Comparison of ENCODE assay signal across 22 mouse cellular contexts in the genomic region with DNA sequence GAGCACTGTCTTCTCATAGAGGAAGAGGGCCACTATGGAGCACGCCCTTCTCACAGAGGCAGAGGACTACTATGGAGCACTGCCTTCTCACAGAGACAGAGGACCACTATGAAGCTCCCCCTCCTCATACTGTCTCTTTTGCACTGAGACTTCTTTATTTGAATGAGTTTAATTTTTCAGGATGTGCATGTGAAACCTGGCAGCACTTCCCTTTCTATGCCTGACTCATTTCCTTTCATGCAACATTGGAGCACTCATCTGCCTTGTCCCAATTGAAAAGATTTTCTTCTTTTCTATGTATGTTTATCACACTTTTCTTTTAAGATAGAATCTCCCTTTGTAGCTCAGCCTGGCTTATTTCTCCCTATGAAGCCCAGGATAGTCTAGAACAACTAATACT.
"Had no signal": no experiment of that assay in that cellular context is flagged by ENCODE, and none has a peak within 500 bp of the region (broad histone marks: within the 10 kb centered on the region; RNA-seq: fewer than 3 reads in every experiment).

No protein-coding gene starts in this region.

- DNase-seq: cerebellum, adult 18-20 months; cerebellum, adult 2 months; cerebellum, adult 8-10 months; cerebellum, adult 9-11 months; cerebellum, postnatal 10 days; cerebellum, postnatal 14 days; cerebellum, postnatal 25 days; cerebellum, postnatal 36 days; embryo, embryonic 11 days; forebrain, postnatal 0 days; gastrocnemius, adult 2 months; gastrocnemius, postnatal 10 days; gastrocnemius, postnatal 14 days; gastrocnemius, postnatal 25 days; gastrocnemius, postnatal 36 days; heart, adult 11 months; heart, adult 18-20 months; heart, adult 2 months had no signal

- ATAC-seq: forebrain, embryonic 13.5 days; forebrain, embryonic 14.5 days; forebrain, embryonic 15.5 days; forebrain, embryonic 16.5 days; forebrain, postnatal 0 days had no signal
